25 mouse cellular contexts compared by ENCODE assay signal in the genomic region with DNA sequence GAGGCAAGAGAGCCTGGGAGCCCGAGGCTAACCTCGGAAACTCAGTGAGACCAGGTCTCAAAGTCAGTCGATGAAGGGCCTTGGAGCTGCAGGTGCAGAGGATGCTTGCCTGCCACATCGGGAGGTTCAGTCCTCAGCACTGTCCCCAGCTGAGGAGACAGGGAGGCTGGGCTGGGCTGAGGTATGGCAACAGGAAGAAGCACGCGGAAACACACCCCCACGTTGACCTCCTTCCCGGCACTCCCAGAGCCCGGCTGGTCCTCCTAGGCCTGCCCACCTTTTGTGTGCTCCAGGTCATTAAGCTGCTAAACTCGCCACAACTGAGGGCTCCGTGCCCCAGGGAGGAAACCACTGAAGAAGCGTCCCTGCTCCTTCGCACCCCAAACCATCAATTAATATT. TPM values are rescaled to one million over a fixed set of nuclear protein-coding genes. Genes with fewer than 3 reads are reported as not detected.
DNase-seq lines count a peak whose midpoint lies in the region; ATAC-seq and TF ChIP-seq lines count a peak whose summit lies in the region.
"Had no signal": no experiment of that assay in that cellular context is flagged by ENCODE, and none has a peak within 500 bp of the region (broad histone marks: within the 10 kb centered on the region; RNA-seq: fewer than 3 reads in every experiment).

TSS of gene Capn12 (plus strand) at position 224 of the 400 bp plus-strand sequence.

- H3K27me3 ChIP-seq in heart, adult 2 months (ENCODE audit: control insufficient read depth, insufficient read depth, low read length): no peaks in the 10 kb centered on the region
- H3K27me3 ChIP-seq in liver, embryonic 12.5 days (replicated peaks): peaks cover 14% of the 10 kb centered on the region
- no peaks in the 10 kb centered on the region for H3K27me3 ChIP-seq in liver, postnatal 0 days (ENCODE audit: insufficient read depth, low read length)
- H3K27me3 ChIP-seq: midbrain, embryonic 15.5 days; neural tube, embryonic 15.5 days; stomach, embryonic 15.5 days had no signal

- no peaks in the 10 kb centered on the region for H3K9me3 ChIP-seq in liver, embryonic 12.5 days (replicated peaks)
- H3K9me3 ChIP-seq in liver, postnatal 0 days (ENCODE audit: low read length): no peaks in the 10 kb centered on the region
- H3K9me3 ChIP-seq: embryonic facial prominence, embryonic 13.5 days; heart, embryonic 13.5 days; limb, embryonic 13.5 days; midbrain, embryonic 15.5 days; neural tube, embryonic 15.5 days; stomach, embryonic 15.5 days had no signal

- intact Hi-C loops in heart, adult 2 months (cut with DNase I): no loop called here
- intact Hi-C loops in left cerebral cortex, postnatal 36 days (cut with DNase I): no loop called here

- H3K4me1 ChIP-seq in heart, adult 2 months (ENCODE audit: control insufficient read depth, insufficient read depth, low read length): peaks cover 4% of the 10 kb centered on the region
- H3K4me1 ChIP-seq in liver, embryonic 12.5 days: peaks cover 34% of the 10 kb centered on the region
- no peaks in the 10 kb centered on the region for H3K4me1 ChIP-seq in liver, postnatal 0 days (ENCODE audit: insufficient read depth)
- H3K4me1 ChIP-seq: embryonic facial prominence, embryonic 13.5 days; heart, embryonic 13.5 days; midbrain, embryonic 15.5 days; neural tube, embryonic 15.5 days; stomach, embryonic 15.5 days had no signal

- no peak within 1 kb of the TSS; the same call in 1 of the 2 replicates for H3K27ac ChIP-seq in heart, adult 2 months
- 0 out of 2 replicates have a peak within 1 kb of the TSS, but pooled peaks have one; percentile 39 for H3K27ac ChIP-seq in liver, embryonic 12.5 days
- H3K27ac ChIP-seq in liver, postnatal 0 days (ENCODE audit: low read depth): no peak within 1 kb of the TSS
- H3K27ac ChIP-seq: embryonic facial prominence, embryonic 13.5 days; heart, embryonic 13.5 days; left cerebral cortex, adult 2 months; limb, embryonic 13.5 days; liver, embryonic 14.5 days; midbrain, embryonic 15.5 days; neural tube, embryonic 15.5 days; stomach, embryonic 15.5 days had no signal

- H3K36me3 ChIP-seq in heart, adult 2 months (ENCODE audit: control insufficient read depth, insufficient read depth, low read length): no peaks in the 10 kb centered on the region
- no peaks in the 10 kb centered on the region for H3K36me3 ChIP-seq in liver, embryonic 12.5 days
- no peaks in the 10 kb centered on the region for H3K36me3 ChIP-seq in liver, postnatal 0 days (replicated peaks; ENCODE audit: insufficient read depth, low read length)
- H3K36me3 ChIP-seq: embryonic facial prominence, embryonic 13.5 days; heart, embryonic 13.5 days; limb, embryonic 13.5 days; midbrain, embryonic 15.5 days; neural tube, embryonic 15.5 days; stomach, embryonic 15.5 days had no signal

- WGBS in heart, adult 2 months: 34% methylated on average over 13 of the region's 13 CpGs
- 50% methylated on average over 13 of the region's 13 CpGs for WGBS in liver, embryonic 12.5 days (ENCODE audit: insufficient replicate concordance)
- WGBS in liver, postnatal 0 days (ENCODE audit: insufficient replicate concordance): 45% methylated on average over 13 of the region's 13 CpGs

- no peaks in the 10 kb centered on the region for H3K79me2 ChIP-seq in heart, adult 2 months (replicated peaks; ENCODE audit: control insufficient read depth, insufficient read depth, low read length)

- no peak for TF ChIP-seq EP300 in heart, adult 2 months (IDR thresholded peaks at IDR 0.05; ENCODE audit: insufficient read depth, low read depth, low read length)
- no peak for TF ChIP-seq EP300 in liver, postnatal 0 days (IDR thresholded peaks at IDR 0.05; ENCODE audit: low read depth)

- peak within 1 kb of the TSS; percentile 29; the same call in 1 of the 2 replicates for H3K9ac ChIP-seq in heart, adult 2 months (ENCODE audit: low read depth, low read length)
- H3K9ac ChIP-seq in liver, embryonic 12.5 days: no peak within 1 kb of the TSS
- H3K9ac ChIP-seq in liver, postnatal 0 days (replicated peaks): no peak within 1 kb of the TSS
- H3K9ac ChIP-seq: embryonic facial prominence, embryonic 13.5 days; forebrain, postnatal 0 days; heart, embryonic 13.5 days; limb, embryonic 13.5 days; liver, embryonic 14.5 days; midbrain, embryonic 15.5 days; neural tube, embryonic 15.5 days; stomach, embryonic 15.5 days had no signal

- no peak for ATAC-seq in liver, embryonic 12.5 days
- ATAC-seq in liver, postnatal 0 days: no peak
- peak; percentile 31; the same call in 1 of the 2 replicates for ATAC-seq in common myeloid progenitor, adult 5-6 weeks (replicated peaks; ENCODE audit: low read depth, poor library complexity, severe bottlenecking)
- ATAC-seq: forebrain, postnatal 0 days; lung, postnatal 0 days; midbrain, embryonic 15.5 days had no signal

- no peak within 1 kb of the TSS for H3K4me2 ChIP-seq in liver, embryonic 12.5 days
- H3K4me2 ChIP-seq in liver, postnatal 0 days (ENCODE audit: low read depth, low read length): no peak within 1 kb of the TSS
- H3K4me2 ChIP-seq: embryonic facial prominence, embryonic 13.5 days; heart, embryonic 13.5 days; limb, embryonic 13.5 days; midbrain, embryonic 15.5 days; neural tube, embryonic 15.5 days; stomach, embryonic 15.5 days had no signal

- no peak for TF ChIP-seq CTCF in heart, adult 2 months (IDR thresholded peaks at IDR 0.05)
- no peak for TF ChIP-seq CTCF in liver, postnatal 0 days (IDR thresholded peaks at IDR 0.05; ENCODE audit: low read depth)

- H3K4me3 ChIP-seq in heart, adult 2 months: no peak within 1 kb of the TSS
- H3K4me3 ChIP-seq in liver, embryonic 12.5 days: no peak within 1 kb of the TSS
- no peak within 1 kb of the TSS for H3K4me3 ChIP-seq in liver, postnatal 0 days (ENCODE audit: low read depth, low read length)
- H3K4me3 ChIP-seq: embryonic facial prominence, embryonic 13.5 days; heart, embryonic 13.5 days; left cerebral cortex, adult 2 months; limb, embryonic 13.5 days; midbrain, embryonic 15.5 days; myocyte; neural tube, embryonic 15.5 days; stomach, embryonic 15.5 days had no signal

- no peak for TF ChIP-seq POLR2A in heart, adult 2 months (IDR thresholded peaks at IDR 0.05; ENCODE audit: insufficient read depth, low read depth, low read length)

- no peak for DNase-seq in heart, adult 2 months
- no peak for DNase-seq in heart, postnatal 4 days
- DNase-seq in liver, postnatal 0 days: no peak
- peak; percentile 48 for DNase-seq in thymus, postnatal 25 days
- no peak for DNase-seq in left cerebral cortex, postnatal 36 days (ENCODE audit: low spot score in 2 of 2)
- DNase-seq in ovary, postnatal 10 days (ENCODE audit: low spot score): no peak
- DNase-seq: adrenal gland, adult 2 months; cerebellum, adult 9-10 months; forebrain, postnatal 0 days; kidney, adult 9 months; layer of hippocampus, adult 9-11 months; right cerebral cortex, postnatal 25 days had no signal

RNA-seq across cellular contexts. Expression of gene Capn12, which starts in this region (rescaled TPM):
- total RNA-seq in heart, adult 2 months (2021): under 1 TPM; 0.23 to 0.39 TPM
- 0.49 and 0.61 TPM in 2 replicates for polyA plus RNA-seq in heart, adult 2 months (2012; rRNA removed)
- total RNA-seq in heart, postnatal 4 days (2021): under 1 TPM; 0.31 to 0.83 TPM
- 0.12 and 0.13 TPM in 2 replicates for polyA plus RNA-seq in liver, embryonic 12.5 days (2016; fragmentation: Nextera tagmentation; extraction: Ambion mirVana)
- polyA plus RNA-seq in liver, postnatal 0 days (2015; fragmentation: Nextera tagmentation; extraction: Ambion mirVana): 0.09 and 0.23 TPM in 2 replicates
- total RNA-seq in common myeloid progenitor, adult 5-6 weeks (2017): 0.37 and 0.87 TPM in 2 replicates
- total RNA-seq in left cerebral cortex, postnatal 36 days (2021): 1 to 10 TPM in 1 of 2 experiments, under 1 TPM in 1; 0.72 to 1.4 TPM
- total RNA-seq: forebrain, postnatal 0 days; megakaryocyte progenitor cell, adult 5-6 weeks had no signal

Comparison
In these comparisons a context has a peak if more than half of its experiments do, and no peak if none do; other contexts are left out.
1. Peak in ATAC-seq in common myeloid progenitor, adult 5-6 weeks; RNA of the gene not detected or under 1 TPM.